Mouse (Mus musculus) testis, adult 2 months (tissue): ENCODE results near the gene Slc2a3.

Experiments used
- CTCF ChIP-seq: fragments of 200-500 bp; IDR thresholded peaks from 2 replicates; pipeline ENCODE4 v1.5.1; 2012; ENCODE audit warnings: low read depth, mild to moderate bottlenecking, inconsistent platforms, low read length, moderate library complexity; ENCODE audit not compliant: control insufficient read depth, insufficient read depth, insufficient replicate concordance
- POLR2A ChIP-seq: fragments of 200-500 bp; IDR thresholded peaks from 2 replicates; pipeline ENCODE4 v1.6.1; 2012; ENCODE audit warnings: low read depth, mild to moderate bottlenecking, inconsistent platforms, low read length, moderate library complexity; ENCODE audit not compliant: control insufficient read depth

DNA sequence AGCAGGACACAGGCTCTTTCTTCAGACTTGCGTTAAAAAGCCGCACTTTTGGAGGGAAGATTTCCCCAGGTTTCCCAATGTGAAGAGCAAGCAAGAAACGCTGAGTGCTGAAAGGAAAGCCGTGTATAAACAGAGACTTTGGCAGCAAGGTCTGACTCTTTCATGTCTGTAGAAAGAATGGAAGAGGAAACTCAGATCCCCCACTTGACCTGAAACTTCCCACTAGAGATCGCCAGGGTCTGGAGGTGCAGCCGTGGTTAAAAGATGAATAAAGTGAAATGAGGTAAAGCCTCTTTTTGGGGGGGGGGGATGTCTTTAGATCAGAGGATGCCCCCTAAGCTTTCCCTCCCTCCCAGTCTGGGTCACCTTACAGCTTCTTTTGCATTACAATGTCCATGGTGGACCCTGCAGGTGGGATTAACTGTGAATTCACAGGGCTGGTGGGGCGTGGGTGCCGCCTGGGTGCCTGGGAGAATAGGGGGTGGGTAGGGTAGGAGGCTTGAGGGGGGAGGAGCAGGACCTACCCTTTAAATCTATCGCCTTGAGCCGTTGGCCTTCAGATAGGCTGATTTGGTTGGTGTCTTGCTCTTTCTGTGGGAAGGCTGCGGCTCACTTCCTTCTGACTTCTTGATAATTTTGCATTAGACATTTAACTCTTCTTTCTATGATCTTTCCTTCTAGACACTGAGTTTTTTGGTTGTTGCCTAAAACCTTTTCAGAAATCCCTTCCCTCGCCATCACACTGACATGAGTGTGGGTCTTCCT lies 94.2 kb downstream of the Slc2a3 start, which contains the start of gene Nanog:
- TF ChIP-seq CTCF (no peak), POLR2A (no peak)
